Mouse (Mus musculus) hindbrain, embryonic 14.5 days (tissue): Measurements from ENCODE around the gene Map3k13. TPM values are rescaled to one million over a fixed set of nuclear protein-coding genes. Genes with fewer than 3 reads are reported as not detected.

ENCODE experiments used
- ATAC-seq: fragments of 200-750 bp; cut with Nextera tagmentation; 2 replicates; pipeline ENCODE4 v1.8.0; 2017; ENCODE audit warnings: moderate number of reproducible peaks, mild to moderate bottlenecking, moderate TSS enrichment, moderate library complexity; ENCODE audit not compliant: low FRiP score
- DNase-seq: peaks from one replicate; pipeline ENCODE4 v3.0.0-alpha.2; 2015; ENCODE audit warnings: low spot score
- H3K27ac ChIP-seq: fragments of 300-500 bp; sonication (generic); 2 replicates; pipeline ENCODE4 v1.5.1; 2014; ENCODE audit warnings: mild to moderate bottlenecking, moderate library complexity
- H3K27me3 ChIP-seq: fragments of 300-500 bp; sonication (generic); 2 replicates; pipeline ENCODE4 v1.6.1; 2014; ENCODE audit warnings: mild to moderate bottlenecking, low read length, mixed read lengths; ENCODE audit not compliant: control insufficient read depth, insufficient read depth
- H3K36me3 ChIP-seq: fragments of 300-500 bp; sonication (generic); replicated peaks from 2 replicates; pipeline ENCODE4 v1.6.1; 2014; ENCODE audit not compliant: control insufficient read depth, insufficient read depth
- H3K4me1 ChIP-seq: fragments of 300-500 bp; sonication (generic); replicated peaks from 2 replicates; pipeline ENCODE4 v1.6.1; 2014; ENCODE audit warnings: antibody characterized with exemption, low read length, mixed read lengths; ENCODE audit not compliant: control insufficient read depth, insufficient read depth
- H3K4me2 ChIP-seq: fragments of 300-500 bp; sonication (generic); replicated peaks from 2 replicates; pipeline ENCODE4 v1.6.1; 2014; ENCODE audit warnings: mild to moderate bottlenecking, moderate library complexity
- H3K4me3 ChIP-seq: fragments of 300-500 bp; sonication (generic); replicated peaks from 2 replicates; pipeline ENCODE4 v1.5.1; 2014; ENCODE audit warnings: mild to moderate bottlenecking, low read length
- H3K9ac ChIP-seq: fragments of 300-500 bp; sonication (generic); 2 replicates; pipeline ENCODE4 v1.6.1; 2014
- H3K9me3 ChIP-seq: fragments of 300-500 bp; sonication (generic); 2 replicates; pipeline ENCODE4 v1.6.1; 2016; ENCODE audit warnings: low read length; ENCODE audit not compliant: control insufficient read depth
- WGBS: fragments of 180-500 bp; shearing (Covaris S2); extraction: QIAGEN DNeasy Blood & Tissue Kit; methylation state at CpG from one replicate; pipeline ENCODE4 v1.1.7; 2014; 5-methylcytosine and 5-hydroxymethylcytosine counted together
- polyA plus RNA-seq: library from polyadenylated mRNA; unstranded; fragments of >200 nt; fragmentation: Nextera tagmentation; extraction: Ambion mirVana; gene quantifications from 2 replicates; pipeline ENCODE4 v1.2.1, GENCODE M21; 2014

Map3k13 gene
- polyA plus RNA-seq, 1 experiment from 2014 or later = 8.3 TPM

- no peaks in the 10 kb centered on the region for H3K4me1 ChIP-seq
- H3K4me3 ChIP-seq = no peak overlapping the region
- no peak overlapping the region for H3K4me2 ChIP-seq
- DNase-seq = no peak
- H3K9me3 ChIP-seq = no peaks in the 10 kb centered on the region
- no peaks in the 10 kb centered on the region for H3K27me3 ChIP-seq
- no peaks in the 10 kb centered on the region; the same call in 1 of the 2 replicates for H3K36me3 ChIP-seq
- ATAC-seq = no peak
- WGBS = 49% methylated on average over 8 of the region's 8 CpGs
- no peak overlapping the region for H3K9ac ChIP-seq
- no peak overlapping the region for H3K27ac ChIP-seq
These were observed 24.5 kb downstream of the Map3k13 start for GRCm38 (mm10) chr16:21818629-21819028.

GRCm38 (mm10) chr16:21825612-21826031 lies 31.5 kb downstream of the Map3k13 start:
- no peak for DNase-seq
- no peak overlapping the region for H3K9ac ChIP-seq
- H3K4me2 ChIP-seq = no peak overlapping the region
- no peaks in the 10 kb centered on the region for H3K4me1 ChIP-seq
- 84% methylated on average over 9 of the region's 9 CpGs for WGBS
- H3K36me3 ChIP-seq = no peaks in the 10 kb centered on the region
- H3K9me3 ChIP-seq = no peaks in the 10 kb centered on the region
- ATAC-seq = no peak
- H3K4me3 ChIP-seq = no peak overlapping the region
- no peaks in the 10 kb centered on the region for H3K27me3 ChIP-seq
- no peak overlapping the region for H3K27ac ChIP-seq

GRCm38 (mm10) chr16:21827153-21827552 lies 33.0 kb downstream of the Map3k13 start:
- no peak for ATAC-seq
- WGBS = 73% methylated on average over 4 of the region's 4 CpGs
- DNase-seq = no peak
- H3K9me3 ChIP-seq = no peaks in the 10 kb centered on the region
- no peaks in the 10 kb centered on the region for H3K27me3 ChIP-seq
- no peak overlapping the region for H3K4me3 ChIP-seq
- no peaks in the 10 kb centered on the region for H3K4me1 ChIP-seq
- H3K27ac ChIP-seq = no peak overlapping the region
- no peak overlapping the region for H3K9ac ChIP-seq
- no peak overlapping the region for H3K4me2 ChIP-seq
- no peaks in the 10 kb centered on the region for H3K36me3 ChIP-seq

- Histone ChIP-seq H3K36me3 (no peaks in the 10 kb centered on the region), H3K4me3 (no peak overlapping the region), H3K27me3 (no peaks in the 10 kb centered on the region), H3K27ac (no peak overlapping the region), H3K9ac (no peak overlapping the region), H3K4me1 (no peaks in the 10 kb centered on the region), H3K4me2 (no peak overlapping the region), H3K9me3 (no peaks in the 10 kb centered on the region)
- DNase-seq (no peak), ATAC-seq (no peak)
- 83% methylated on average over 4 of the region's 4 CpGs for WGBS
These were observed 33.4 kb downstream of the Map3k13 start for GRCm38 (mm10) chr16:21827581-21827980.

GRCm38 (mm10) chr16:21829711-21830110 lies 35.6 kb downstream of the Map3k13 start:
- no peaks in the 10 kb centered on the region for H3K4me1 ChIP-seq
- no peaks in the 10 kb centered on the region for H3K36me3 ChIP-seq
- no peak for DNase-seq

GRCm38 (mm10) chr16:21830784-21831183 lies 36.6 kb downstream of the Map3k13 start:
- Histone ChIP-seq H3K36me3 (no peaks in the 10 kb centered on the region), H3K27me3 (no peaks in the 10 kb centered on the region), H3K4me3 (no peak overlapping the region), H3K9ac (no peak overlapping the region), H3K4me2 (no peak overlapping the region), H3K27ac (no peak overlapping the region), H3K9me3 (no peaks in the 10 kb centered on the region), H3K4me1 (no peaks in the 10 kb centered on the region)
- WGBS = 66% methylated on average over 6 of the region's 6 CpGs
- ATAC-seq (0 out of 2 replicates have a peak, but pooled peaks have one; percentile 27), DNase-seq (no peak)

More at GRCm38 (mm10) chr16:21829711-21830110, 35.6 kb downstream of the Map3k13 start:
- Histone ChIP-seq H3K27ac (no peak overlapping the region), H3K4me2 (no peak overlapping the region), H3K4me3 (no peak overlapping the region), H3K9ac (no peak overlapping the region), H3K9me3 (no peaks in the 10 kb centered on the region), H3K27me3 (no peaks in the 10 kb centered on the region)
- 43% methylated on average over 5 of the region's 5 CpGs for WGBS
- no peak for ATAC-seq

GRCm38 (mm10) chr16:21831764-21832163 lies 37.6 kb downstream of the Map3k13 start:
- Histone ChIP-seq H3K4me2 (no peak overlapping the region), H3K36me3 (no peaks in the 10 kb centered on the region), H3K27ac (no peak overlapping the region), H3K9ac (no peak overlapping the region), H3K4me1 (no peaks in the 10 kb centered on the region), H3K27me3 (no peaks in the 10 kb centered on the region), H3K9me3 (no peaks in the 10 kb centered on the region), H3K4me3 (no peak overlapping the region)
- WGBS = 82% methylated on average over 5 of the region's 5 CpGs
- DNase-seq = no peak
- ATAC-seq = no peak

- 57% methylated on average over 1 of the region's 1 CpGs for whole genome bisulfite sequencing
- Histone ChIP-seq H3K36me3 (no peaks in the 10 kb centered on the region), H3K4me2 (no peak overlapping the region), H3K27ac (no peak overlapping the region), H3K9me3 (no peaks in the 10 kb centered on the region), H3K4me1 (no peaks in the 10 kb centered on the region), H3K4me3 (no peak overlapping the region), H3K9ac (no peak overlapping the region), H3K27me3 (no peaks in the 10 kb centered on the region)
- no peak for DNase-seq
- ATAC-seq = no peak
These were observed 39.3 kb downstream of the Map3k13 start for GRCm38 (mm10) chr16:21833469-21833868.

- H3K9ac ChIP-seq = no peak overlapping the region
- ATAC-seq (no peak), DNase-seq (no peak)
- H3K27me3 ChIP-seq = no peaks in the 10 kb centered on the region
- no peak overlapping the region for H3K4me3 ChIP-seq
- no peaks in the 10 kb centered on the region for H3K36me3 ChIP-seq
- no peak overlapping the region for H3K27ac ChIP-seq
- WGBS = 67% methylated on average over 10 of the region's 10 CpGs
- no peak overlapping the region for H3K4me2 ChIP-seq
- H3K4me1 ChIP-seq = no peaks in the 10 kb centered on the region
- H3K9me3 ChIP-seq = no peaks in the 10 kb centered on the region
These were observed 39.8 kb downstream of the Map3k13 start for GRCm38 (mm10) chr16:21833970-21834369.
